Mouse (Mus musculus) bone marrow, adult 2 months (tissue): ENCODE measurements at regions not wholly inside any gene's neighbourhood (a gene's known extent, or its start where the extent isn't known, plus 50 kb on each side); places are given as distances from the start of the nearest gene placed in this dataset.

Experiments
- CTCF ChIP-seq: fragments of 200-500 bp; IDR thresholded peaks from 2 replicates; pipeline ENCODE4 v1.5.1; 2011; ENCODE audit warnings: low read length, control low read depth; ENCODE audit not compliant: control insufficient read depth, insufficient read depth
- POLR2A ChIP-seq: fragments of 200-500 bp; IDR thresholded peaks from 2 replicates; pipeline ENCODE4 v1.6.1; 2011; ENCODE audit warnings: low read depth, mild to moderate bottlenecking, control low read depth, low read length, borderline replicate concordance; ENCODE audit not compliant: control insufficient read depth

DNA sequence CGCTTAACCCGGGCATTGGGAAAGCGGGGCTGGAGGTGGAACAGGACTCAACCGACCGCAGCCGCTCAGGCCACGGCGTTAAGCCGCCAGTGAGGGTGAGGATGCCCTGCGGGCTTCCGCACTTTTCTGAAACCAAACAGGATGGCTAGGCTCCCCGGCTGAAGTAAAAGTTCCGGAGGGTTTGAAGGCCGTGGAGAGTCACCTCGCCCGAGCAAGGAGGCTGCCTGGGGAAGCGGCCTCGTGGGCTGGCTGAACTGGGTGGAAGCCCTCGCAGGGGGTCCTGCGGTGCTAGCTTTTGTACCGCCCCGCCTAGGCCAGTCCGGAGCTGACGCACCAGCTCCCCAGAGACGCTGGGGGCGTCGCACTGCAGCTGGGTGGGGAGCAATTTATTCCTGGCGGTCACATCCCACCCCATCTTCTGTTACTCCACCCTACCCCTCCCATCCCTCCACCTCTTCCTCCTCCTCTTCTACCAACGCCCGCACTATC, 217.1 kb downstream of the Mef2c start:
- TF ChIP-seq POLR2A, result no peak
- TF ChIP-seq CTCF, result no peak
